Mouse (Mus musculus) erythroblast, embryonic 14.5 days (primary cell): ENCODE data around the gene Anks1. TPM values are rescaled to one million over a fixed set of nuclear protein-coding genes. Genes with fewer than 3 reads are reported as not detected.

Experiments
- H3K27me3 ChIP-seq: 2 replicates; pipeline ENCODE4 v1.6.1; 2012; ENCODE audit warnings: inconsistent platforms; ENCODE audit not compliant: control insufficient read depth
- H3K36me3 ChIP-seq: 2 replicates; pipeline ENCODE4 v1.6.1; 2012; ENCODE audit warnings: mild to moderate bottlenecking, inconsistent platforms; ENCODE audit not compliant: control insufficient read depth
- H3K4me1 ChIP-seq: 2 replicates; pipeline ENCODE4 v1.6.1; 2012; ENCODE audit warnings: inconsistent platforms; ENCODE audit not compliant: control insufficient read depth
- H3K4me3 ChIP-seq: replicated peaks from 2 replicates; pipeline ENCODE3; 2012; ENCODE audit warnings: moderate library complexity, mild to moderate bottlenecking, inconsistent platforms
- H3K9me3 ChIP-seq: 2 replicates; pipeline ENCODE4 v1.6.1; 2012; ENCODE audit warnings: low read length, inconsistent platforms, mixed read lengths; ENCODE audit not compliant: control insufficient read depth
- GATA1 ChIP-seq: IDR thresholded peaks from 2 replicates; pipeline ENCODE4 v1.6.1; 2012; ENCODE audit warnings: low read length, inconsistent platforms, mixed read lengths
- TAL1 ChIP-seq: IDR thresholded peaks from 3 replicates; pipeline ENCODE4 v1.6.1; 2012; ENCODE audit warnings: low read length, inconsistent platforms, mixed read lengths
- polyA plus RNA-seq: library from polyadenylated mRNA; stranded (reverse); fragments of >175 nt; gene quantifications from 2 replicates; pipeline ENCODE4 v1.2.3, GENCODE M21; 2012

Anks1 gene
- polyA plus RNA-seq, 1 experiment = 0.39 TPM

- Histone ChIP-seq H3K27me3 (peaks cover 26% of the 10 kb centered on the region), H3K4me1 (peaks cover 20% of the 10 kb centered on the region), H3K36me3 (peaks cover 5% of the 10 kb centered on the region), H3K4me3 (peak overlapping the region; percentile 35), H3K9me3 (no peaks in the 10 kb centered on the region)
- TF ChIP-seq GATA1 (no peak), TAL1 (no peak)
These were observed 98.9 kb downstream of the Anks1 start for GRCm38 (mm10) chr17:28007857-28008564.

- Histone ChIP-seq H3K9me3 (no peaks in the 10 kb centered on the region), H3K27me3 (peaks cover 26% of the 10 kb centered on the region), H3K36me3 (peaks cover 5% of the 10 kb centered on the region), H3K4me3 (no peak overlapping the region), H3K4me1 (peaks cover 26% of the 10 kb centered on the region)
- TF ChIP-seq GATA1 (no peak), TAL1 (no peak)
These were observed 99.5 kb downstream of the Anks1 start for GRCm38 (mm10) chr17:28008565-28008981.

GRCm38 (mm10) chr17:28009066-28009715, 100.1 kb downstream of the Anks1 start:
- TF ChIP-seq TAL1 (no peak), GATA1 (no peak)
- Histone ChIP-seq H3K4me3 (no peak overlapping the region), H3K4me1 (peaks cover 28% of the 10 kb centered on the region), H3K27me3 (peaks cover 26% of the 10 kb centered on the region), H3K9me3 (no peaks in the 10 kb centered on the region), H3K36me3 (peaks cover 5% of the 10 kb centered on the region)

- Histone ChIP-seq H3K36me3 (peaks cover 5% of the 10 kb centered on the region), H3K4me3 (no peak overlapping the region), H3K27me3 (peaks cover 26% of the 10 kb centered on the region), H3K4me1 (peaks cover 28% of the 10 kb centered on the region), H3K9me3 (no peaks in the 10 kb centered on the region)
- no peak for TF ChIP-seq TAL1
- TF ChIP-seq GATA1 = no peak
These were observed 100.6 kb downstream of the Anks1 start for GRCm38 (mm10) chr17:28009716-28010114.

GRCm38 (mm10) chr17:28010925-28011324, 101.8 kb downstream of the Anks1 start:
- peaks cover 5% of the 10 kb centered on the region for H3K36me3 ChIP-seq
- H3K4me1 ChIP-seq = peaks cover 32% of the 10 kb centered on the region
- TF ChIP-seq TAL1 (no peak), GATA1 (no peak)
- H3K4me3 ChIP-seq = no peak overlapping the region
- H3K27me3 ChIP-seq = peaks cover 26% of the 10 kb centered on the region
- no peaks in the 10 kb centered on the region for H3K9me3 ChIP-seq

GRCm38 (mm10) chr17:28012851-28013250, 103.7 kb downstream of the Anks1 start:
- TF ChIP-seq GATA1 = no peak
- no peak for TF ChIP-seq TAL1
- Histone ChIP-seq H3K9me3 (no peaks in the 10 kb centered on the region), H3K36me3 (peaks cover 5% of the 10 kb centered on the region), H3K4me3 (no peak overlapping the region), H3K4me1 (peaks cover 27% of the 10 kb centered on the region), H3K27me3 (peaks cover 10% of the 10 kb centered on the region)

GRCm38 (mm10) chr17:28013259-28013875, 104.3 kb downstream of the Anks1 start:
- H3K36me3 ChIP-seq = peaks cover 3% of the 10 kb centered on the region
- no peak overlapping the region for H3K4me3 ChIP-seq
- peaks cover 4% of the 10 kb centered on the region for H3K27me3 ChIP-seq
- H3K4me1 ChIP-seq = peaks cover 22% of the 10 kb centered on the region
- TF ChIP-seq GATA1 (no peak), TAL1 (no peak)
- H3K9me3 ChIP-seq = no peaks in the 10 kb centered on the region

GRCm38 (mm10) chr17:28014449-28014848, 105.3 kb downstream of the Anks1 start:
- Histone ChIP-seq H3K27me3 (no peaks in the 10 kb centered on the region), H3K4me3 (no peak overlapping the region), H3K9me3 (no peaks in the 10 kb centered on the region), H3K36me3 (no peaks in the 10 kb centered on the region; the same call in 1 of the 2 replicates), H3K4me1 (peaks cover 15% of the 10 kb centered on the region)
- TF ChIP-seq GATA1 (no peak), TAL1 (no peak)
